Mouse (Mus musculus): Measurements from ENCODE around the gene Ddit4.
A peak's percentile ranks its signal among the peaks of the same experiment; 100 is the strongest.

The Ddit4 gene

GRCm38 (mm10) chr10:59918111-59918510, 33.5 kb downstream of the Ddit4 start:
- DNase-seq (ENCODE audit: low spot score in 2 of 2): no peak

GRCm38 (mm10) chr10:59916649-59917048, 35.0 kb downstream of the Ddit4 start:
- DNase-seq (ENCODE audit: low spot score in 2 of 2): no peak

- DNase-seq (ENCODE audit: low spot score in 2 of 2): no peak
These were observed 35.5 kb downstream of the Ddit4 start for GRCm38 (mm10) chr10:59916159-59916558.

DNA sequence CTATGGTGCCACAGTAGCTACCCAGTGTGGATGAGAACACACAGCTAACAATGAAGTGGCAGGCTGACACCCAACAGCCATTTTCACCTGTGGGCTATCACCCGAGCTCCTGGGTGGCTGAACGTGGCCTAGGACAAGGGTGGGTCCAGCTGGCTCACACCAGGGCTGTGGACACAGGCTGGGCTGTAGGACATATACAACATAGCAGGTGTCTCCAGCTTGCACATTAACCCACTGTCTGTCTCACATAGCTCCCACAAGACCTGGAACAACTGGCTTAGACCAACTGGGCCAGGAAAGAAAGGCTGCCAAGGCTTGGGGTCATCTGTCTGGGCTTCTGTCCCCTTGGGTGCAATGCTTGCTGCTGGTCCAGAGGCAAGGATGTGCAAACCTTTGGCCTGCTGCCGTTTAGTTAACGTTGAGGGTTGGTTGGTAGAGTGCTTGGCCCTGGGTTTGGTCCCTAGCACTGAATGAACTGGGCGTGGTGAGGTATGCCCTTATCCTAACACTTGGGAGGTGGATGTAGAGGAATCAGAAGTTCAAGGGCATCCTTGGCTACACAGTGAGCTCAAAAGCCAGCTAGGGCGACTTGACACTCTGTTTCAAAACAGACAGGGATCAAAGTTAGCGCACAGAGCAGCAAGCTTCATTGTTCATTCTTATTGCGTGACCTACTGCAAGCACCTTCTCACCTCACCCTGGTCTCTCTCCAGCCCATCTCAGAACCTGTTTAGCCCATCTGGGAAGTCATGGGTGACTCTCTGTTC, 36.3 kb downstream of the Ddit4 start:
- DNase-seq (ENCODE audit: low spot score in 2 of 2): no peak

DNA sequence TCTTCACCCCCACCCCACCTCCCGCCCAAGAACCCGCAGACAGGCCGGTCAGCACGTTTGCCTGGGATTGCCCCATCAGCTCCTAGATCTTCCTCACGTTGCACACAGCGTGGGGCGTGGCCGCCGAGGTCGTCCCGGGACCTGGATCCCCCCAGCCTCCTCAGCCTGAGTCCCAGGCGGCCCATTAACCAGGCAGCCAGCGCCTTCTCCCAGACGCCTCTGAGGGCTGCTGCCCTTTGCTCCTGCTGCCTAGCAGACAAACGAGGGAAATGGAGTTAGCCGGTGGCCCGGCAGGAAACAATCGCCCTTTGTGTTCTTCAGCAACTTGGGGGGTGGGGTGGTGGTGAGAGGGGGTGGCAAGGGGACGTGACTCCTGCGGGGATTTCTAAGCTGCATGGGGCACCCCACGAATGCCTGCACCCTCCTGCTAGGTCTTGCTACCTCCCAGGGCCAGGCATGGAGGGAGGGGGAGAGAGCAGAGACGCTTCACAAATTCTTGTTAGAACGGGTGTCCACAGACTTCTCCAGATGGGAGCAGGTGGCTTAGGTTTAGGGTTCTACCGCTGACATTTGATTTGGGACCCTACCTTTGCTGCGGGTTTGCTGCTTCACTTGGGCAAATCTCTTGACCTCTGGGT, 40.0 kb downstream of the Ddit4 start:
- no peak for DNase-seq (ENCODE audit: low spot score in 2 of 2)

DNA sequence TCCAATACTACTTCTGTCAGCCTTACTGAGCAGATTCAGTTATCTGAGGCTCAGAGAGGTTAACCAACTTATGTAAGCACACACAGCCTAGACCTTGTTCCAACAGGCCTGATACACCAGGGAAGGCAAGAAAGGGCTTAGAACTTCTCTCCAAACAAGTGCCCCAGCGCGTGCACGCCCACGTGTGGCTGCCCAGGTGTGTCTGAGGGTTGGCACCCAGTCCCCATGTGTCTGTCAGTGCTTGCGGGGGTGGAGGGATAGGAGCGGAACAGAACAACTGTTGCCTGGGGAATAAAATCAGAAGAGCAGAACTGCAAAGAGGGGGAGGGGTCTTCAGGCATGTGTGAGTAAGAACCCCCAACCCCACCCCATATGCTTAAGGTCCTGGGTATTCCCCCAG, 40.5 kb downstream of the Ddit4 start:
- no peak for DNase-seq (ENCODE audit: low spot score in 2 of 2)

DNA sequence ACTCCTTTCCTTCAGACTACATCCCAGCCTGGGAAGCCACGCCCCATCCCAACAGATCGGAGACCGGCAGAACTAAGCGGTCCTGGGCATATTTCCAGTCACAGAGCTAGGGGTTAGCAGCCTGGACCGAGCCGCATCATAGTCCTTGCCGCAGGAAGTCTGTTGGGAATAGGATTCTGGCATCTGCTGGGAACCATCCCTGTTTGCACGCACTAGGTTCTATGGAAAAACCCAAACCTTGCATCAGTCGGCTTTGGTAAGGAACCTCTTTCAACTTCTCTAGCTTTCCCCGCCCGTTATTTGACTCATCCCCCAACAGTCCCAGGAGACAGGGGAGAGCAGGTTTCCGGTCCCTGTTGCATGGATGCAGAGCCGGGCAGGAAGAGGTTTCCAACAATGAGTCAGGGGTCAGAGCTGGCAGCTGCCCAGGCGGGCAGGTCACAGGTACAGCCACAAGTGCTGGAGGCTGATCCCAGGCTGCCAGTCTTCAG, 42.2 kb downstream of the Ddit4 start:
- DNase-seq (ENCODE audit: low spot score in 2 of 2): no peak

- no peak for DNase-seq (ENCODE audit: low spot score in 2 of 2)
These were observed 42.8 kb downstream of the Ddit4 start for GRCm38 (mm10) chr10:59908776-59909315.

DNA sequence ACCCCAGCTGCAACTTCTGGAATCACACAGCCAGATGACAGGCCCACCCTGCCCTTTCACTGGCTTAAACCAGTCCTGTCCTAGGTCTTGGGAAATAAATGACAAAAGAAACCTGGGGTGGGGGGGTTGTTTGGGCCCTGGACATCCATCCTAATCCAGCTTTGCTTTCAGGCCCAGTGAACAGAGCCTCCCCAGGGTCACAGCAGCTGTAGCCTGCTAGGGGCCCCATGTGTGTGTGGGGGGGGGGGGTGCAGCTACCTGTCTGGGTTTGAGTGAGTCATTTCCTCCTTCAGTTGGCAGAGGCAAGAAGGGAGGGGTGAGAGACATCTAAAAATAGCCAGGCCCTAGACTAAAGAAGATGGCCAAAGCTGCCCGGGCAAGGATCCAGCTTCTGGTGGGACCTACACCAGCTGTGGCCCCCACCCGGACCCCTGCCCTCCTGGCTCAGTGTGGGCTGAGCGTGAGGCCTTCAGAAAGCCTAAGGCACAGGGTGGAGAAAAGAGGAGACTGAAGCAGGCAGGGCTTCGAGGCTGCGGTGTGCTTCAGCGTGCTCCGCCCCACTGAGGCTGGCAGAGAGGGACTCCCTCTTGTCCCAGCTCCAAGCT, 43.8 kb downstream of the Ddit4 start:
- no peak for DNase-seq (ENCODE audit: low spot score in 2 of 2)

GRCm38 (mm10) chr10:59907080-59907609, 44.5 kb downstream of the Ddit4 start:
- no peak for DNase-seq (ENCODE audit: low spot score in 2 of 2)

- DNase-seq (ENCODE audit: low spot score in 2 of 2): peak in 1 of 2 experiments; percentile 16
These were observed 48.5 kb downstream of the Ddit4 start for GRCm38 (mm10) chr10:59903170-59903569.

- DNase-seq (ENCODE audit: low spot score in 2 of 2): peak in 1 of 2 experiments; percentile 4
These were observed 49.0 kb downstream of the Ddit4 start for GRCm38 (mm10) chr10:59902606-59902990.

GRCm38 (mm10) chr10:59901986-59902605, 49.5 kb downstream of the Ddit4 start:
- DNase-seq (ENCODE audit: low spot score in 2 of 2): peak in 1 of 2 experiments; percentile 26

DNA sequence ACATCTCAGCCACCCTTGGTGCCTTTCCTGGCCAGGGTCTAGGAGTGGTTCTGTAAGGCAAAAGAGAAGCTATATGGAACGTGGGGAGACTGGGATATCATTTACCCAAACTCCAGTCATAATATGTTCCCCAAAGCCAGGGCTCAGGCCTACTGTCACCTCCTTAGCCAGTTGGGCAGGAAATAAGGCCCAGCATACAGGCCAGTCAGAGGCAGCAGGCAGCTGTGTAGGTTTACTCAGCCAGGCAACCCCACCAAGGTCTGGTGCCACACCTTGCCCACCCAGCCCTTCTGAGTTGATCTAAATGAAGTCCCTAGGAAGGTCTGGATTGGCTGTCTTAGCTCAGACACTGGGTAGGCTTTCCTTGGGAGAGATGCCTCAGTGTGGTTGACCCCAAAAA, 50.2 kb downstream of the Ddit4 start:
- DNase-seq (ENCODE audit: low spot score in 2 of 2): peak in 1 of 2 experiments; percentile 3

GRCm38 (mm10) chr10:59900939-59901338, 50.7 kb downstream of the Ddit4 start:
- DNase-seq (ENCODE audit: low spot score in 2 of 2): peak in 1 of 2 experiments; percentile 15

GRCm38 (mm10) chr10:59900174-59900435, 51.5 kb downstream of the Ddit4 start:
- DNase-seq (ENCODE audit: low spot score in 2 of 2): no peak

All from left cerebral cortex, adult 9 months (tissue).